Mouse (Mus musculus) spleen, adult 2 months (tissue): Measurements from ENCODE around the gene Vstm2l. TPM values are rescaled to one million over a fixed set of nuclear protein-coding genes. Genes with fewer than 3 reads are reported as not detected.

Experiments
- DNase-seq, 2 experiments: peaks; one replicate each; pipeline versions ENCODE4 v3.0.0 to v3.0.0-alpha.2; 2012 to 2021; ENCODE audit warnings: low spot score in 2 of 2, low read depth in 1 of 2
- H3K27ac ChIP-seq: fragments of 200-500 bp; 2 replicates; pipeline ENCODE4 v1.5.1; 2012; ENCODE audit warnings: low read length, inconsistent platforms; ENCODE audit not compliant: insufficient read depth
- H3K27me3 ChIP-seq: fragments of 200-500 bp; 2 replicates; pipeline ENCODE4 v1.6.1; 2012; ENCODE audit warnings: mild to moderate bottlenecking, moderate library complexity, low read length, inconsistent platforms; ENCODE audit not compliant: control insufficient read depth, insufficient read depth
- H3K36me3 ChIP-seq: fragments of 200-500 bp; 2 replicates; pipeline ENCODE4 v1.6.1; 2012; ENCODE audit warnings: mild to moderate bottlenecking, low read length, inconsistent platforms; ENCODE audit not compliant: control insufficient read depth, insufficient read depth
- H3K4me1 ChIP-seq: fragments of 200-500 bp; 2 replicates; pipeline ENCODE4 v1.6.1; 2011; ENCODE audit warnings: inconsistent platforms; ENCODE audit not compliant: control insufficient read depth, insufficient read depth, insufficient read length
- H3K4me3 ChIP-seq: fragments of 200-500 bp; 2 replicates; pipeline ENCODE4 v1.5.1; 2011; ENCODE audit warnings: mild to moderate bottlenecking, inconsistent platforms; ENCODE audit not compliant: insufficient read depth, insufficient read length; ENCODE audit errors: extremely low read depth
- CTCF ChIP-seq: fragments of 200-500 bp; IDR thresholded peaks from 2 replicates; pipeline ENCODE4 v1.5.1; 2011; ENCODE audit warnings: mild to moderate bottlenecking, inconsistent platforms; ENCODE audit not compliant: insufficient read depth, insufficient read length, insufficient replicate concordance; ENCODE audit errors: extremely low read depth
- POLR2A ChIP-seq: fragments of 200-500 bp; IDR thresholded peaks from 2 replicates; pipeline ENCODE4 v1.6.1; 2011; ENCODE audit warnings: low read depth, low read length, inconsistent platforms
- WGBS: fragments of 180-500 bp; shearing (Covaris S2); methylation state at CpG from one replicate; pipeline ENCODE4 v1.1.7; 2018; 5-methylcytosine and 5-hydroxymethylcytosine counted together
- polyA plus RNA-seq: library from polyadenylated mRNA; depleted of rRNA; stranded (reverse); fragments of >200 nt; gene quantifications from 2 replicates; pipeline ENCODE4 v1.2.3, GENCODE M21; 2012

The Vstm2l gene
- polyA plus RNA-seq, 1 experiment: not detected

GRCm38 (mm10) chr2:157914889-157915517 lies 550 bp downstream of the Vstm2l start:
- Histone ChIP-seq H3K27me3 (peaks cover 4% of the 10 kb centered on the region), H3K27ac (no peak overlapping the region), H3K4me3 (no peak overlapping the region), H3K36me3 (no peaks in the 10 kb centered on the region), H3K4me1 (no peaks in the 10 kb centered on the region)
- 47% methylated on average over 43 of the region's 43 CpGs for WGBS
- DNase-seq: no peak
- TF ChIP-seq POLR2A (no peak), CTCF (no peak)

DNA sequence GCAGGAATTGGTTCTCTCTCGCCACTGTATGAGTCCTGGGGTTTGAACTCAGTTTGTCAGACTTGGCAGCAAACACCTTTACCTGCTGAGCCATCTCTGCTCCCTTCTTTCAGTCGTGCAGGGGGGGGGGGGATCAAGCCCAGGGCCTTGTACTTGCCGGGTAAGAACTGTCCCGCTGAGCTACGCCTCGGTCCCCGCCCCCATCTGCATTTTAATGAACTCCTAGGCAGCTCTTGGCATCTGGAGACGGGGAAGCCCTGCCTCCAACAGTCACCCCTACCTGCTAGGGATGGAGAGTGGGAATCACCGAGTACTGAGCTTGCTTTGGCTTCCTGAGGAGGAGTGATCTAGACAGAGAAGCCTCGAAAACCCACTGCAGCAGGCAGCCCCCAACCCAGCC lies 4.1 kb downstream of the Vstm2l start:
- Histone ChIP-seq H3K27me3 (peaks cover 4% of the 10 kb centered on the region), H3K27ac (no peak overlapping the region), H3K4me1 (no peaks in the 10 kb centered on the region), H3K36me3 (no peaks in the 10 kb centered on the region), H3K4me3 (no peak overlapping the region)
- TF ChIP-seq POLR2A: no peak
- TF ChIP-seq CTCF: no peak
- DNase-seq: no peak
- WGBS: 15% methylated on average over 10 of the region's 10 CpGs

GRCm38 (mm10) chr2:157921551-157921950 lies 7.1 kb downstream of the Vstm2l start:
- H3K4me1 ChIP-seq: no peaks in the 10 kb centered on the region
- H3K27ac ChIP-seq: no peak overlapping the region
- H3K36me3 ChIP-seq: no peaks in the 10 kb centered on the region
- H3K27me3 ChIP-seq: no peaks in the 10 kb centered on the region
- DNase-seq: no peak
- 66% methylated on average over 7 of the region's 7 CpGs for WGBS
- TF ChIP-seq POLR2A (no peak), CTCF (no peak)
- no peak overlapping the region for H3K4me3 ChIP-seq

GRCm38 (mm10) chr2:157923406-157923805 lies 9.0 kb downstream of the Vstm2l start:
- no peaks in the 10 kb centered on the region for H3K4me1 ChIP-seq
- 8% methylated on average over 7 of the region's 7 CpGs for WGBS
- DNase-seq: no peak
- no peaks in the 10 kb centered on the region for H3K36me3 ChIP-seq
- no peaks in the 10 kb centered on the region for H3K27me3 ChIP-seq
- TF ChIP-seq CTCF (no peak), POLR2A (no peak)
- H3K27ac ChIP-seq: no peak overlapping the region
- H3K4me3 ChIP-seq: no peak overlapping the region

- Histone ChIP-seq H3K27me3 (no peaks in the 10 kb centered on the region), H3K36me3 (no peaks in the 10 kb centered on the region), H3K4me3 (no peak overlapping the region), H3K27ac (no peak overlapping the region), H3K4me1 (no peaks in the 10 kb centered on the region)
- no peak for DNase-seq
- TF ChIP-seq POLR2A: no peak
- TF ChIP-seq CTCF: no peak
- 68% methylated on average over 5 of the region's 5 CpGs for WGBS
These were observed 10.1 kb downstream of the Vstm2l start for GRCm38 (mm10) chr2:157924504-157924903.

GRCm38 (mm10) chr2:157926502-157926901 lies 12.0 kb downstream of the Vstm2l start:
- DNase-seq: no peak
- Histone ChIP-seq H3K27me3 (no peaks in the 10 kb centered on the region), H3K4me1 (no peaks in the 10 kb centered on the region), H3K4me3 (no peak overlapping the region), H3K27ac (no peak overlapping the region), H3K36me3 (no peaks in the 10 kb centered on the region)
- TF ChIP-seq POLR2A: no peak
- no peak for TF ChIP-seq CTCF
- 77% methylated on average over 7 of the region's 7 CpGs for WGBS

- Histone ChIP-seq H3K4me3 (no peak overlapping the region), H3K36me3 (no peaks in the 10 kb centered on the region), H3K4me1 (no peaks in the 10 kb centered on the region), H3K27ac (no peak overlapping the region), H3K27me3 (no peaks in the 10 kb centered on the region)
- WGBS: 84% methylated on average over 3 of the region's 3 CpGs
- TF ChIP-seq POLR2A: no peak
- TF ChIP-seq CTCF: no peak
- DNase-seq: no peak
These were observed 12.5 kb downstream of the Vstm2l start for GRCm38 (mm10) chr2:157926927-157927326.

- DNase-seq: no peak
- TF ChIP-seq POLR2A (no peak), CTCF (no peak)
- no peak overlapping the region for H3K4me3 ChIP-seq
- no peaks in the 10 kb centered on the region for H3K36me3 ChIP-seq
- WGBS: 72% methylated on average over 20 of the region's 20 CpGs
- H3K4me1 ChIP-seq: no peaks in the 10 kb centered on the region
- no peak overlapping the region for H3K27ac ChIP-seq
- H3K27me3 ChIP-seq: no peaks in the 10 kb centered on the region
These were observed 12.9 kb downstream of the Vstm2l start for GRCm38 (mm10) chr2:157927397-157927796.
